Mouse (Mus musculus) liver, embryonic 16.5 days (tissue): ENCODE results near the gene Dst. TPM values are rescaled to one million over a fixed set of nuclear protein-coding genes. Genes with fewer than 3 reads are reported as not detected.

Experiments
- ATAC-seq: fragments of 200-750 bp; cut with Nextera tagmentation; 2 replicates; pipeline ENCODE4 v1.8.0; 2017; ENCODE audit warnings: low read depth, mild to moderate bottlenecking, moderate number of reproducible peaks, moderate library complexity
- H3K27ac ChIP-seq: fragments of 300-500 bp; sonication (generic); 2 replicates; pipeline ENCODE4 v1.5.1; 2014; ENCODE audit warnings: mild to moderate bottlenecking, low read length
- H3K27me3 ChIP-seq: fragments of 300-500 bp; sonication (generic); 2 replicates; pipeline ENCODE4 v1.6.1; 2014; ENCODE audit warnings: low read depth, low read length, mixed read lengths; ENCODE audit not compliant: control insufficient read depth, insufficient read depth
- H3K36me3 ChIP-seq: fragments of 300-500 bp; sonication (generic); 2 replicates; pipeline ENCODE4 v1.6.1; 2014; ENCODE audit warnings: mild to moderate bottlenecking; ENCODE audit not compliant: control insufficient read depth, insufficient read depth
- H3K4me1 ChIP-seq: fragments of 300-500 bp; sonication (generic); 2 replicates; pipeline ENCODE4 v1.6.1; 2014; ENCODE audit warnings: low read depth, low read length, mixed read lengths; ENCODE audit not compliant: control insufficient read depth
- H3K4me2 ChIP-seq: fragments of 300-500 bp; sonication (generic); 2 replicates; pipeline ENCODE4 v1.6.1; 2014; ENCODE audit warnings: low read depth, low read length, mixed read lengths
- H3K4me3 ChIP-seq: fragments of 300-500 bp; sonication (generic); 2 replicates; pipeline ENCODE4 v1.5.1; 2014; ENCODE audit warnings: low read depth, mild to moderate bottlenecking, low read length
- H3K9ac ChIP-seq: fragments of 300-500 bp; sonication (generic); 2 replicates; pipeline ENCODE4 v1.6.1; 2014; ENCODE audit warnings: low read depth, low read length
- H3K9me3 ChIP-seq: fragments of 300-500 bp; sonication (generic); replicated peaks from 2 replicates; pipeline ENCODE4 v1.6.1; 2016; ENCODE audit warnings: low read length; ENCODE audit not compliant: control insufficient read depth
- WGBS: fragments of 180-500 bp; shearing (Covaris S2); extraction: QIAGEN DNeasy Blood & Tissue Kit; methylation state at CpG from one replicate; pipeline ENCODE4 v1.1.7; 2014; ENCODE audit not compliant: insufficient replicate concordance; 5-methylcytosine and 5-hydroxymethylcytosine counted together
- polyA plus RNA-seq: library from polyadenylated mRNA; unstranded; fragments of >200 nt; fragmentation: Nextera tagmentation; extraction: Ambion mirVana; gene quantifications from 2 replicates; pipeline ENCODE4 v1.2.1, GENCODE M21; 2015

The Dst gene
- polyA plus RNA-seq, 1 experiment from 2014 or later = 8.0 TPM

- 58% methylated on average over 8 of the region's 8 CpGs for WGBS
- peaks cover 4% of the 10 kb centered on the region; the same call in 1 of the 2 replicates for H3K36me3 ChIP-seq
Measured at GRCm38 (mm10) chr1:34277259-34277658, 369.2 kb downstream of the Dst start.

DNA sequence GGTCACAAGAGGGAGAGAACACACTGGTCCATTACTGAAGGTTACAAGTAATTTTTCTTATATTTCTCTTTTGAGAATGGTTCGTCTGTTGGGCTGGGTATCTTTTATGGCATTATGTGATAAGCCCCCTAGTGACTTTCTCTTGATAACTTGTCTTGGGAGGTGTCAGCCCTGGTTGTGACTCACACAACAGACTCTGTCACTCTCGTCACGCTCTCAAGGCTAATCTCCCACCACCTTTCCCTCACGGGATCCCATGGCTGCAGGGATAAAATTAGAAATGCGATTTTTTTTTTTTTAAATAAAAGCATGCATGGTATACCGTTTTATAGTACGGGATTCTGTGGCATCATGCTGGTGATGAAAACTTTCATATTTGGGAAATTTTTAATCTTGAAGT, 375.5 kb downstream of the Dst start:
- Histone ChIP-seq H3K36me3 (peaks cover 7% of the 10 kb centered on the region), H3K9me3 (no peaks in the 10 kb centered on the region), H3K4me2 (no peak overlapping the region), H3K4me3 (no peak overlapping the region), H3K27ac (peak overlapping the region; percentile 48; the same call in 1 of the 2 replicates), H3K4me1 (no peaks in the 10 kb centered on the region; the same call in 1 of the 2 replicates), H3K27me3 (no peaks in the 10 kb centered on the region), H3K9ac (no peak overlapping the region)
- 28% methylated on average over 7 of the region's 7 CpGs for WGBS
- peak; percentile 92 for ATAC-seq

More at GRCm38 (mm10) chr1:34277259-34277658, 369.2 kb downstream of the Dst start:
- no peak overlapping the region for H3K9ac ChIP-seq
- ATAC-seq = no peak
- H3K4me1 ChIP-seq = no peaks in the 10 kb centered on the region
- H3K9me3 ChIP-seq = no peaks in the 10 kb centered on the region
- no peak overlapping the region for H3K4me2 ChIP-seq
- no peaks in the 10 kb centered on the region for H3K27me3 ChIP-seq
- H3K27ac ChIP-seq = no peak overlapping the region
- H3K4me3 ChIP-seq = no peak overlapping the region

GRCm38 (mm10) chr1:34284979-34285378, 377.0 kb downstream of the Dst start:
- Histone ChIP-seq H3K36me3 (peaks cover 11% of the 10 kb centered on the region), H3K9ac (no peak overlapping the region), H3K9me3 (no peaks in the 10 kb centered on the region), H3K27me3 (no peaks in the 10 kb centered on the region), H3K27ac (no peak overlapping the region), H3K4me2 (no peak overlapping the region), H3K4me1 (peaks cover under 1% of the 10 kb centered on the region), H3K4me3 (no peak overlapping the region)
- WGBS = 72% methylated on average over 9 of the region's 9 CpGs
- ATAC-seq = no peak

GRCm38 (mm10) chr1:34287731-34288130, 379.7 kb downstream of the Dst start:
- ATAC-seq = no peak
- Histone ChIP-seq H3K36me3 (peaks cover 22% of the 10 kb centered on the region), H3K9ac (no peak overlapping the region), H3K9me3 (no peaks in the 10 kb centered on the region), H3K4me2 (no peak overlapping the region), H3K4me3 (no peak overlapping the region), H3K4me1 (peaks cover 6% of the 10 kb centered on the region), H3K27me3 (no peaks in the 10 kb centered on the region), H3K27ac (no peak overlapping the region)
- WGBS = 84% methylated on average over 10 of the region's 10 CpGs

GRCm38 (mm10) chr1:34288181-34288580, 380.2 kb downstream of the Dst start:
- Histone ChIP-seq H3K4me3 (no peak overlapping the region), H3K36me3 (peaks cover 22% of the 10 kb centered on the region), H3K9ac (no peak overlapping the region), H3K4me1 (peaks cover 8% of the 10 kb centered on the region), H3K27me3 (no peaks in the 10 kb centered on the region), H3K9me3 (no peaks in the 10 kb centered on the region), H3K27ac (no peak overlapping the region), H3K4me2 (no peak overlapping the region)
- no peak for ATAC-seq
- 77% methylated on average over 8 of the region's 8 CpGs for WGBS

- H3K27ac ChIP-seq = no peak overlapping the region
- H3K36me3 ChIP-seq = peaks cover 27% of the 10 kb centered on the region
Measured at GRCm38 (mm10) chr1:34288721-34289471, 380.9 kb downstream of the Dst start.

GRCm38 (mm10) chr1:34289472-34289748, 381.4 kb downstream of the Dst start:
- no peak overlapping the region for H3K4me3 ChIP-seq
- H3K27ac ChIP-seq = no peak overlapping the region
- no peaks in the 10 kb centered on the region for H3K27me3 ChIP-seq
- no peak overlapping the region for H3K9ac ChIP-seq
- no peaks in the 10 kb centered on the region for H3K9me3 ChIP-seq
- WGBS = 84% methylated on average over 14 of the region's 14 CpGs
- no peak for ATAC-seq
- peaks cover 10% of the 10 kb centered on the region for H3K4me1 ChIP-seq
- no peak overlapping the region for H3K4me2 ChIP-seq
- H3K36me3 ChIP-seq = peaks cover 27% of the 10 kb centered on the region

More at GRCm38 (mm10) chr1:34288721-34289471, 380.9 kb downstream of the Dst start:
- no peak overlapping the region for H3K4me3 ChIP-seq
- H3K9me3 ChIP-seq = no peaks in the 10 kb centered on the region
- no peak for ATAC-seq
- no peak overlapping the region for H3K4me2 ChIP-seq
- no peaks in the 10 kb centered on the region for H3K27me3 ChIP-seq
- WGBS = 73% methylated on average over 13 of the region's 13 CpGs
- peaks cover 10% of the 10 kb centered on the region for H3K4me1 ChIP-seq
- no peak overlapping the region for H3K9ac ChIP-seq

DNA sequence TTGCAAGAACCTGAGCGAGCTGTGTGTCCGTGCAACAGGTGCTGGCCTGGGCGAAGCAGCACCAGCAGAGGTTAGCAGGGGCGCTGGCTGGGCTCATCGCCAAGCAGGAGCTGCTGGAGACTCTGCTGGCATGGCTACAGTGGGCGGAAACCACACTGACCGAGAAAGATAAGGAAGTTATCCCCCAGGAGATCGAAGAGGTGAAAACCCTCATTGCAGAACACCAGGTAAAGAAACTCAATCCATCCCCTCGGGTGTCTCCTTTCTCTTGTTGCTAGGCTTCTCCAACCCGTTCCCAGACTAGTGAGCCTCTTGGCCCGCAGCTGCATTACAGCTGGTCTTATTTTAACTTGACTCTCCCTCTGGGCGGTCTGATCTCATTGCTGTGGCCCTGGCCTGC, 382.3 kb downstream of the Dst start:
- Histone ChIP-seq H3K9ac (no peak overlapping the region), H3K27me3 (no peaks in the 10 kb centered on the region), H3K9me3 (no peaks in the 10 kb centered on the region), H3K4me2 (no peak overlapping the region), H3K36me3 (peaks cover 22% of the 10 kb centered on the region), H3K4me3 (no peak overlapping the region), H3K4me1 (peaks cover 10% of the 10 kb centered on the region), H3K27ac (no peak overlapping the region; the same call in 1 of the 2 replicates)
- WGBS = 60% methylated on average over 12 of the region's 12 CpGs
- ATAC-seq = peak; percentile 72

- no peak overlapping the region for H3K4me3 ChIP-seq
- no peak for ATAC-seq
- H3K4me2 ChIP-seq = no peak overlapping the region
- H3K27ac ChIP-seq = no peak overlapping the region
- no peaks in the 10 kb centered on the region for H3K27me3 ChIP-seq
- no peaks in the 10 kb centered on the region for H3K9me3 ChIP-seq
- no peak overlapping the region for H3K9ac ChIP-seq
- 72% methylated on average over 14 of the region's 14 CpGs for WGBS
- peaks cover 10% of the 10 kb centered on the region for H3K4me1 ChIP-seq
- peaks cover 22% of the 10 kb centered on the region for H3K36me3 ChIP-seq
Measured at GRCm38 (mm10) chr1:34293198-34293597, 385.2 kb downstream of the Dst start.
